Mouse (Mus musculus) liver, postnatal 0 days (tissue): ENCODE measurements around the gene Chrng. TPM values are rescaled to one million over a fixed set of nuclear protein-coding genes. Genes with fewer than 3 reads are reported as not detected.
A peak's percentile ranks its signal among the peaks of the same experiment; 100 is the strongest.

Experiments
- ATAC-seq: fragments of 200-750 bp; cut with Nextera tagmentation; 2 replicates; pipeline ENCODE4 v1.8.0; 2017; ENCODE audit warnings: mild to moderate bottlenecking, moderate library complexity
- DNase-seq: peaks from one replicate; pipeline ENCODE4 v3.0.0-alpha.2; 2016
- H3K27ac ChIP-seq: fragments of 300-500 bp; sonication (generic); 2 replicates; pipeline ENCODE4 v1.5.1; 2014; ENCODE audit warnings: antibody characterized with exemption, moderate library complexity, mild to moderate bottlenecking, low read depth
- H3K27me3 ChIP-seq: fragments of 300-500 bp; sonication (generic); 2 replicates; pipeline ENCODE4 v1.6.1; 2014; ENCODE audit warnings: low read length, control low read depth, mixed read lengths; ENCODE audit not compliant: insufficient read depth
- H3K36me3 ChIP-seq: fragments of 300-500 bp; sonication (generic); replicated peaks from 2 replicates; pipeline ENCODE4 v1.6.1; 2014; ENCODE audit warnings: mild to moderate bottlenecking, control low read depth, low read length, moderate library complexity, mixed read lengths; ENCODE audit not compliant: insufficient read depth
- H3K4me1 ChIP-seq: fragments of 300-500 bp; sonication (generic); 2 replicates; pipeline ENCODE4 v1.6.1; 2014; ENCODE audit warnings: antibody characterized with exemption, mild to moderate bottlenecking, control low read depth; ENCODE audit not compliant: insufficient read depth
- H3K4me2 ChIP-seq: fragments of 300-500 bp; sonication (generic); 2 replicates; pipeline ENCODE4 v1.6.1; 2014; ENCODE audit warnings: low read depth, mild to moderate bottlenecking, low read length, moderate library complexity, mixed read lengths
- H3K4me3 ChIP-seq: fragments of 300-500 bp; sonication (generic); 2 replicates; pipeline ENCODE4 v1.5.1; 2014; ENCODE audit warnings: low read depth, low read length
- H3K9ac ChIP-seq: fragments of 300-500 bp; sonication (generic); replicated peaks from 2 replicates; pipeline ENCODE4 v1.6.1; 2014; ENCODE audit warnings: mild to moderate bottlenecking, moderate library complexity
- H3K9me3 ChIP-seq: fragments of 300-500 bp; sonication (generic); 2 replicates; pipeline ENCODE4 v1.6.1; 2016; ENCODE audit warnings: mild to moderate bottlenecking, control low read depth, low read length, mixed read lengths
- CTCF ChIP-seq: sonication (generic); IDR thresholded peaks from 2 replicates; pipeline ENCODE4 v1.5.1; 2016; ENCODE audit warnings: antibody characterized with exemption, low read depth
- EP300 ChIP-seq: IDR thresholded peaks from 2 replicates; pipeline ENCODE4 v1.6.1; 2016; ENCODE audit warnings: antibody characterized with exemption, low read depth, mild to moderate bottlenecking
- WGBS: fragments of 180-500 bp; shearing (Covaris S2); extraction: QIAGEN DNeasy Blood & Tissue Kit; methylation state at CpG from one replicate; pipeline ENCODE4 v1.1.7; 2014; ENCODE audit not compliant: insufficient replicate concordance; 5-methylcytosine and 5-hydroxymethylcytosine counted together
- polyA plus RNA-seq: library from polyadenylated mRNA; unstranded; fragments of >200 nt; fragmentation: Nextera tagmentation; extraction: Ambion mirVana; gene quantifications from 2 replicates; pipeline ENCODE4 v1.2.1, GENCODE M21; 2015

The Chrng gene
- polyA plus RNA-seq, 1 experiment from 2014 or later = not detected

DNA sequence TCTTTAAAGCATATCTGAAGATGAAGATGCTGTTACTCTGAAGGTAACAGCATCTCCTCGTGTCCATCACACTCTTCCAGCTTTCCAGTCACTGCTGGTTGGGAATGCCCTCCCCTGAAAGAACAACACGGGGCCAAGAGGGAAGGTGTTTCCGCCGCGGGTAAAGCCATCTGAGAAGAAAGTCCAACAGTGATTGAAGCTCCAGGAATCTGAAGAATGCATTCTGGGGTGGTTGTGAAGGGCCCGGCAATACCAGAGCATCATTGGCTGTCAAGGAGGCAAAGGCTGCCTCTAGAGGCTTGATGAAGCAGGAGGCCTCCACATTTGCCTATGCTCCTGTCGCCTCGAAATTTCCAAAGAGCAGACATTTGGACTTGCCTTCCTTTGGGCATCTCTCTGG lies 34.6 kb downstream of the Chrng start:
- Histone ChIP-seq H3K4me3 (no peak overlapping the region), H3K9me3 (no peaks in the 10 kb centered on the region), H3K4me1 (no peaks in the 10 kb centered on the region), H3K27me3 (no peaks in the 10 kb centered on the region), H3K36me3 (peaks cover 26% of the 10 kb centered on the region), H3K9ac (no peak overlapping the region), H3K27ac (no peak overlapping the region), H3K4me2 (no peak overlapping the region)
- TF ChIP-seq EP300 (no peak), CTCF (no peak)
- WGBS = 67% methylated on average over 8 of the region's 8 CpGs
- DNase-seq (no peak), ATAC-seq (no peak)

DNA sequence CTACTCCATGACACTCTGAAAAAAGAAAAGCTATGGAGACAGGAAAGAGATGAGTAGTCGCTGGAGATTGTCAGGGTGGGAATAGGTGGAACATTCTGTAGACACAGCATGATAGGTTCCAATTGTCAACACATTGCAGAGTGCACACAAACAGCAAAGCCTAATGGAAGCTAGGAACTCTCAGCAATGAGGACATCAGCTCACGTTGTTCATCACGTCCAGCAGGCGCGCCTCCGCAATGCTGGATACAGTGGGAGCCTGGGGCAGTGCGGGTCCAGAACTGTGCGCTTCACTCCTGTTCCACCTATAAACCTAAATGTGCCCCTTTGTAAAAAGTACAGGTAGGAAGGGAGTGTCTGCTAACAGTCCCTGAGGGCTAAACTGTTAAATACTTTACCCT lies 38.6 kb downstream of the Chrng start:
- H3K36me3 ChIP-seq = peaks cover 11% of the 10 kb centered on the region
- H3K4me1 ChIP-seq = peaks cover 6% of the 10 kb centered on the region
- no peak overlapping the region for H3K4me3 ChIP-seq
- no peak overlapping the region for H3K4me2 ChIP-seq
- H3K27ac ChIP-seq = no peak overlapping the region
- no peak for TF ChIP-seq CTCF
- no peak for TF ChIP-seq EP300
- DNase-seq = no peak
- no peaks in the 10 kb centered on the region for H3K27me3 ChIP-seq
- 92% methylated on average over 8 of the region's 8 CpGs for WGBS
- no peaks in the 10 kb centered on the region for H3K9me3 ChIP-seq
- no peak for ATAC-seq
- H3K9ac ChIP-seq = no peak overlapping the region

DNA sequence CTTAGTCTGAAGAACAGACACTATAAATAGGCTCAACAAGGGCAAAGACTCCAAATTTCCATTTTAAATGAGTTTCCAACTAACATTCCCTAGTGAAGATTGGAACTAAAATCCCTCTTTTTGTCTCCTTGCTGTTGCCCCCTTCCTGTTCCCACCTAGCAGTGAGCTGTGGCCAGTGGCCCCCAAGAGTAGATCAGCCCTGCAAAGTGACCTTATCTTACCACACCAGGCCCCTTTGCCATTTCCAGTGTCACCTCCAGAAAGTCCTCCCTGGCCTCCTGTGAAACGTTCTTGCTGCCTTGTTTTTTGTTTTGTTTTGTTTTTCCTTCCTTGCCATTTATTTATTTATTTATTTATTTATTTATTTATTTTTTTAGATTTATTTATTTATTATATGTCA lies 41.0 kb downstream of the Chrng start:
- H3K4me3 ChIP-seq = no peak overlapping the region
- TF ChIP-seq CTCF (no peak), EP300 (no peak)
- no peak overlapping the region for H3K27ac ChIP-seq
- no peak overlapping the region for H3K9ac ChIP-seq
- WGBS = 16% methylated on average over 1 of the region's 1 CpGs
- no peaks in the 10 kb centered on the region for H3K9me3 ChIP-seq
- DNase-seq (no peak), ATAC-seq (no peak)
- H3K36me3 ChIP-seq = no peaks in the 10 kb centered on the region
- no peak overlapping the region for H3K4me2 ChIP-seq
- H3K4me1 ChIP-seq = peaks cover 6% of the 10 kb centered on the region
- H3K27me3 ChIP-seq = no peaks in the 10 kb centered on the region

DNA sequence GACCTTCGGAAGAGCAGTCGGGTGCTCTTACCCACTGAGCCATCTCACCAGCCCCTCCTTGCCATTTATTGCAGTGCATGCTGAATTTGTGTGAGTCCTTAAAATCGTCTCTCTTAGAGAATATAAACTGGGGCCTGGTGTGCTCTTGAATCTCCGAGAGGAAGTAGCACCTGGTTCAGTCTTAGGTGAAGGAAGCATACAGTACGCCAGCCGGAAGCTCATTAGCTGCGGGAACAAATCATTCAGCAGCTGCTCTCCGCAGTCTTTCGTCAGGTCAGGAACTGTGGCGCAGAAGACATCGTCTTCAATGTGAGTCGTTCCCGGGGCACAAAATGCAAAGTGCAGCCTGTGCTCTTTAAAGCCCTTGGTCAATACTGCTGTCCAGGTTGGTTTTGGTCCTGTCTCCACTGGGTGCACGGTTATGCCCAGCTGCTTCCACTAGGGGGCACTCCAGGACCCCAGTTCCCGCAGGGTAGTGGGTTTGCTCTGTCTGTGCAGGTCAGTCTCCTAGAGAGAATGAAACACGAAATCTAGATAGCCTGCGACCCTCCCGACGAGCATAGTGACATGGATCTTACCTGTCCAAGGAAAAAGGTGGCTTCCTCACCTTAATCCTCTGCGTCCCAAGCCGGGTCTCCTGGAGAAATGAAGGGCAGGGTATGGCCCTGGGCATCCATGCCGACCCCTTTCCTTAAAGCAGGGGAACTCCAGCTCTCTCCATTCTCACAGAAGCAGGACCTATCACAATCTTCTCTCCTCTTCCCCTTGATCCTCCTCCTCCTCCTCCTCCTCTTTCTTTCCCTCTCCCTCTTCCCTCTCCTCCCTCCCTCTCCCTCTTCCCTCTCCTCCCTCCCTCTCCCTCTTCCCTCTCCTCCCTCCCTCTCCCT lies 41.7 kb downstream of the Chrng start:
- ATAC-seq (peak; percentile 82), DNase-seq (peak; percentile 82)
- H3K9ac ChIP-seq = no peak overlapping the region
- H3K36me3 ChIP-seq = no peaks in the 10 kb centered on the region
- no peaks in the 10 kb centered on the region for H3K27me3 ChIP-seq
- TF ChIP-seq CTCF (peak; percentile 93), EP300 (no peak)
- peaks cover 6% of the 10 kb centered on the region for H3K4me1 ChIP-seq
- no peak overlapping the region for H3K4me3 ChIP-seq
- no peak overlapping the region for H3K27ac ChIP-seq
- peak overlapping the region; percentile 36; the same call in 1 of the 2 replicates for H3K4me2 ChIP-seq
- WGBS = 25% methylated on average over 22 of the region's 22 CpGs
- no peaks in the 10 kb centered on the region for H3K9me3 ChIP-seq

DNA sequence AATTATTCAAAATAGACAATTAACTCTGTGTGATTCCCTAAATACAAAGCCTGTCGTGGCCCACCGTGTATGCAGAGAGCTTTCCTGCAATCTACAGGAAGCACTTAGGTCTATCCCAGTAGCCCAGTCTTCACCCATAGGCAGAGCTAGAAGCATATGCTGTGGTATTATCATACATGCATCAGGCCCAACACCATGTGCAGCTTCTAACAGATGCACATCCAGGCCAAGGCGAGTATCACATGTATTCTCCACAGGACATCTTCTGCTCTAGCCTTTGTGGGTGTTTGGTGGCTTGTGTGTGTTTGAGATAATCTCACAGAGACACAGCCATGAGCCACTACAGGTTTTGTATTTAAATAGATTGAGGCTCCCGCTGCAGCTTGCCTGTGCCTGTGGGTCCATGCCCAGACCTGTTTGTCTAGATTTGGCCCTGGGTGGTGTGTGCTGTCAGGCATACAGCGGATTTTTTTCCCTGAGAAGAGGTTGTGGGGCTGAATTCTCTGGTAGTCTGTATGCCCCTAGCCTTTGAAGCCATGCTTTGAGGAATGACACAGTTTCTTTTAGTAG lies 47.7 kb downstream of the Chrng start:
- H3K27ac ChIP-seq = no peak overlapping the region
- no peak overlapping the region for H3K4me3 ChIP-seq
- DNase-seq = no peak
- H3K36me3 ChIP-seq = no peaks in the 10 kb centered on the region
- no peaks in the 10 kb centered on the region for H3K4me1 ChIP-seq
- peak; percentile 41; the same call in 1 of the 2 replicates for TF ChIP-seq EP300
- no peak for TF ChIP-seq CTCF
- ATAC-seq = peak; percentile 89
- no peak overlapping the region for H3K4me2 ChIP-seq
- H3K27me3 ChIP-seq = 0 out of 2 replicates have a peak, but pooled peaks cover 3% of the 10 kb centered on the region
- 48% methylated on average over 5 of the region's 5 CpGs for WGBS
- H3K9me3 ChIP-seq = no peaks in the 10 kb centered on the region
- H3K9ac ChIP-seq = no peak overlapping the region

DNA sequence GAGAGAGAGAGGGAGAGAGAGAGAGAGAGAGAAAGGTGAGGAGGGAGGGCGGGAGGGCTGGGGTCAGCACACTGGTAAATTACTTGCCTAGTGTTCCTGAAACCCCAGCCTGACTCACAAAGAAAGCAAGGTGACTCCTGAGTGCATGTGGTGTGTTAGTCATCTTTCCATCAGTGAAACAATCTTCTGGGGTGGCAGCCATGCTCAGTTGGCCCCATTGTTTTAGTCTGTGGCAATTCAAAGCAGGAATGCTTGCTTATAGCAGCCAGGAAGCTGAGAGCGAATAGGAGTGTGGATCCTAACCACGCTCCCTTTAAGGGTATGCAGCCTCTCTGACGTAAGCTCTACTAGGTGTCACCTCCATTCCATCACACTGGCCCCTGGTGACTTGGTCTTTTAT lies 50.7 kb downstream of the Chrng start:
- no peak for DNase-seq
- TF ChIP-seq CTCF (no peak), EP300 (no peak)
- Histone ChIP-seq H3K9ac (no peak overlapping the region), H3K4me1 (peaks cover 4% of the 10 kb centered on the region; the same call in 1 of the 2 replicates), H3K27ac (no peak overlapping the region), H3K4me3 (no peak overlapping the region), H3K27me3 (peaks cover 23% of the 10 kb centered on the region), H3K9me3 (no peaks in the 10 kb centered on the region), H3K4me2 (no peak overlapping the region), H3K36me3 (no peaks in the 10 kb centered on the region)
- WGBS = 49% methylated on average over 4 of the region's 4 CpGs
- no peak for ATAC-seq
